Mouse (Mus musculus) small intestine, adult 2 months (tissue): ENCODE measurements around the gene Cdipt.

Experiments used
- CTCF ChIP-seq: fragments of 200-500 bp; IDR thresholded peaks from 2 replicates; pipeline ENCODE4 v1.5.1; 2012; ENCODE audit warnings: low read depth, mild to moderate bottlenecking, control low read depth, inconsistent platforms, low read length, moderate library complexity, mixed read lengths; ENCODE audit not compliant: insufficient replicate concordance, insufficient read length; ENCODE audit errors: extremely low read depth
- POLR2A ChIP-seq: fragments of 200-500 bp; IDR thresholded peaks from 2 replicates; pipeline ENCODE4 v1.6.1; 2012; ENCODE audit warnings: low read depth, mild to moderate bottlenecking, control low read depth, inconsistent platforms, low read length, moderate library complexity

DNA sequence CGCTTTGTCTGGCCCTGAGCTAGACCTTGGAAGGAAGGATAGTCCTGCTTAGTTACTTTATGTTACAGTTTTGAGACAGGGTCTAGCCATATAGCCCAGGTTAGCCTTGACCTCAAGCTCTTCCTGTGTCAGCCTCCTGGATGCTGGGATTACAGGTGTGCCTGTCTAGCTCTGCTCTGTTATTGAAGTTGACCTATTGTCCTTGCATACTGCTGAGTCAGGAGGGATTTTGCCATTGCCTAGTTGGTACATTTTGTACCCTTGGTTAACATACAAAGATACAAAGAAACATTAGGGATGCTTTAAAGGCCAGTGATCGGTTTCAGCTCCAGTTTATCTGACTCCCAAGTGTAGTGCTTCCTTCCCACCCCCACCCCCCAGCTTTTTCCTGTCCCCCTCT, 43.1 kb upstream of the Cdipt start:
- no peak for TF ChIP-seq CTCF
- TF ChIP-seq POLR2A: no peak
